Mouse (Mus musculus): ENCODE data around the gene Olfr73. TPM values are rescaled to one million over a fixed set of nuclear protein-coding genes. Genes with fewer than 3 reads are reported as not detected.

Olfr73 gene
- not detected in 2 replicates for polyA plus RNA-seq (2012; rRNA removed)

DNA sequence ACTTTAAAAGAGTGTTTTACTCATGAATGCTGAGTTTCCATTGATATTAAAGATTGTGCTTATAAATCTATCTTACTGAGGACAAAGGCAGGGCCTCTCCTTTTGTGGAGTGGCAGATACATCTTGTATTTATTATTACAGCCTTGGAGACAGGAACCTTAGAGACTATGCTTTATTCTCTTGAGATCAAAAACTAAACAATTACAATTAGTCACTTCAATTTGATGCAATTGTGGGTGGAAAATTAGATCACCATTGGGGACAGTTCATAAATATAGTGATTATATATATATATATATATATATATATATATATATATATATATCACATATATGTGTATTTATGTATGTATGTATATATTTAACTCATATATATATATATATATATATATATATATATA, at the start of gene Olfr73:
Gene Olfr73, minus strand, starts transcription at position 101 of the 400 bp plus-strand sequence.

GRCm38 (mm10) chr2:88071730-88072129, 34.2 kb upstream of the Olfr73 start, which contains the start of gene Olfr1163:
Gene Olfr1163, minus strand, starts transcription at chr2:88071830.

DNA sequence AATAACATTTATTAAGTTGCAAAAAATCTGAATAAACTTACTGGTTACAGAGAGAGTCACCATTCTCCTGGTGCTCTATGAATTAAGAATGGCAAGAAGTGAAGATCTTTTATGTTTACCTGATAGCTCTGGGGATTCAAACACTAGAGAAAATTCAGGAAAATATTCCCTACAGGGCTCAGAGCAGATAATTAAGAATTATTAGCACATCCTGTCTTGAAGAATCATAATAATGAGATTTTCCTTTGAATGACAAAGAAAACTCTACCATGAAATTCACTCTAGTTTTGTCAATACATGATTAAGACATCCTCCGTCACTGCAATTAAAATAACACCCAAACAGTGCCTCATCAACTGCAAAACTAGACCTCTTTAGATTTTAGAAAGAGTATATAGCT, 13.5 kb upstream of the Olfr73 start, which contains the start of gene Olfr1162:
Gene Olfr1162, minus strand, starts transcription at position 101 of the 400 bp plus-strand sequence.

DNA sequence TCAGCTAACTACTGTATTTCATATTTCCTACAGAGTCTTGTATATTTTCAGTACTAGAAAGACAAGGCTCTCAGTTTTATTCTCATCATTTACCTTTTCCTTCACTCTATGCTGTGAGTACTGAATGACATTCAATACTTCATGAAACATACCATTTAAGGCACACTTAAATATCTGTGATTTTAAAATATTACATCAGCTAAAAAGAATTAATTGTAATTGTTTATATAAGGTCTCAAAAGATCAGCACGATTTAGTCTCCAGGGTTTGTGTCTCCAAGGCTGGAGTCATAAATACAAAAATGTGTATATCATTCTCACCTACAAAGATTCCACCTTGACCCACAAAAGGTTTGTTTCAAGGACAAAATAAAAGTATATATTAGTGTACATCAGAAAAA, 15.0 kb downstream of the Olfr73 start, which contains the start of gene Olfr1161:
Gene Olfr1161, plus strand, starts transcription at position 301 of the 400 bp plus-strand sequence.

DNA sequence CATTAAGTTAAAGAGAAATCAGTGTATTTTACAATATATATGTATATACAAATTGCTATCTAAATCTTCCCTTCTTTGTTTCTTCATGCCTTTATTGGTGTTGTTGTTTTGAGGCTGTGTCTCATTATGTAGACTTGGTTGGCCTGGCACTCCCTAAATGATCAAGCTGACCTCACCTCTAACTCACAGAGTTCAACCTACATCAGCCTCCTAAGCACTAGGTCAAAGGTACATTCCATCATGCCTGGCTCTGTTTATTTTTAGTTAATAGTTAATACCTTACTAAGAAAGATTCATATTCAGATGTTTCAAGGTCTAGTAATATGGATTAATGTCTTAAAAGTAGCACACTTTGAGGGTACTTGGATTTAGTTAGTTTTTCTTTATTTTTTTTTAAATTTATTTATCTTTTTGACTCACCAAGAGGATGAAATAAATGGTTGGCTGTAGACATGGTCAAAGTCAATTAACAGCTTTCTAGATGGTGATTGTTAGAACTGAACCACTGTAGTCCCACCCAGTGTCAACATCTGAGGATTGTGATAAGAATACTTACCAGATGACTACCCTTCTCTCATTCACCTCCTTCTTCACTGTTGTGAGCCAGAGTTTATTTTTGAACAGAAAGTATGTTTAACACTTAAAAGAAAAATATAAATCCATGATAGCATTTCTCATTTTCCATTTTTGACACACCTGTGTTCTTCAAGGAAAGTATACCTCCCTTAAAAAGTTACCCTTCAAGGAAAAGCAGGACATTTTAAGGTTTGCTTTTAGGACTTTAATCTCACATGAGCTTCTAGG, 29.8 kb downstream of the Olfr73 start, which contains the start of gene Olfr1160:
Gene Olfr1160, minus strand, starts transcription at position 754 of the 804 bp plus-strand sequence.

DNA sequence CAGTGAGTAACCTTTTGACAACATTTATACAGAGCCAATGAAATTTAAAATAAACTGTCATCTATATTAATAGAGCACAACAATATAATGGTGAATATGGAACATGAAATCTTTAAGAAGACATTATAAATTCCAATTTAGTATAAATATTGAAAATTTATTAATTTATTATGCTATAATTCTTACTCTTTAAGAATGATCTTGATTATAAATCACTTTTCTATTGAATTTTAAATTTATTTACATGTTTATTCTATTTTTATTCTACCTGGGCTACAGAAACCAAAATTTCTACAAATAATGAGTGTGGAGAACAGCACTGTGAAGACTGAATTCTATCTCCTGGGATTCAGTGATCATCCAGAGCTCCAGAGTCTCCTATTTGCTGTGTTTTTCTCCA, 47.7 kb downstream of the Olfr73 start, which contains the start of gene Olfr1158:
Gene Olfr1158, plus strand, starts transcription at position 301 of the 400 bp plus-strand sequence.

Other genes starting within 250 kb of the Olfr73 start
- gene Olfr1143, start 237.1 kb downstream of the Olfr73 start, polyA plus RNA-seq (2012; rRNA removed): not detected in 2 replicates
- not detected in 2 replicates for gene Olfr1145, start 227.9 kb downstream of the Olfr73 start, polyA plus RNA-seq (2012; rRNA removed)
- gene Olfr1148, start 207.2 kb downstream of the Olfr73 start, polyA plus RNA-seq (2012; rRNA removed): not detected in 2 replicates
- not detected in 2 replicates for gene Olfr1150-ps1, start 193.7 kb downstream of the Olfr73 start, polyA plus RNA-seq (2012; rRNA removed)
- not detected in 2 replicates for gene Olfr1151, start 181.8 kb downstream of the Olfr73 start, polyA plus RNA-seq (2012; rRNA removed)
- gene Olfr1152, start 171.2 kb downstream of the Olfr73 start, polyA plus RNA-seq (2012; rRNA removed): 0.01 TPM in 2 replicates
- gene Olfr1153, start 142.7 kb downstream of the Olfr73 start, polyA plus RNA-seq (2012; rRNA removed): not detected in 2 replicates
- gene Olfr1154, start 132.5 kb downstream of the Olfr73 start, polyA plus RNA-seq (2012; rRNA removed): not detected in 2 replicates
- gene Olfr1155, start 92.6 kb downstream of the Olfr73 start, polyA plus RNA-seq (2012; rRNA removed): not detected in 2 replicates
- gene Olfr1156, start 84.6 kb downstream of the Olfr73 start, polyA plus RNA-seq (2012; rRNA removed): not detected in 2 replicates
- gene Olfr1157, start 69.4 kb downstream of the Olfr73 start, polyA plus RNA-seq (2012; rRNA removed): not detected in 2 replicates
- gene Olfr74, start 63.0 kb downstream of the Olfr73 start, polyA plus RNA-seq (2012; rRNA removed): not detected in 2 replicates
- gene Olfr1158, start 47.6 kb downstream of the Olfr73 start, polyA plus RNA-seq (2012; rRNA removed): not detected in 2 replicates
- gene Olfr1160, start 29.4 kb downstream of the Olfr73 start, polyA plus RNA-seq (2012; rRNA removed): not detected in 2 replicates
- gene Olfr1161, start 14.9 kb downstream of the Olfr73 start, polyA plus RNA-seq (2012; rRNA removed): not detected in 2 replicates
- not detected in 2 replicates for gene Olfr1162, start 13.4 kb upstream of the Olfr73 start, polyA plus RNA-seq (2012; rRNA removed)
- not detected in 2 replicates for gene Olfr1163, start 34.1 kb upstream of the Olfr73 start, polyA plus RNA-seq (2012; rRNA removed)
- gene Olfr1164, start 56.3 kb upstream of the Olfr73 start, polyA plus RNA-seq (2012; rRNA removed): not detected in 2 replicates
- not detected in 2 replicates for gene Olfr1166, start 90.6 kb upstream of the Olfr73 start, polyA plus RNA-seq (2012; rRNA removed)
- gene Olfr1167, start 117.5 kb upstream of the Olfr73 start, polyA plus RNA-seq (2012; rRNA removed): not detected in 2 replicates
- not detected in 2 replicates for gene Olfr1168, start 144.2 kb upstream of the Olfr73 start, polyA plus RNA-seq (2012; rRNA removed)
- gene Olfr1170, start 190.6 kb upstream of the Olfr73 start, polyA plus RNA-seq (2012; rRNA removed): not detected in 2 replicates
- not detected in 2 replicates for gene Olfr1173, start 242.2 kb upstream of the Olfr73 start, polyA plus RNA-seq (2012; rRNA removed)